Mouse (Mus musculus) MEL (cell line): Measurements from ENCODE around the gene Gpr35. TPM values are rescaled to one million over a fixed set of nuclear protein-coding genes. Genes with fewer than 3 reads are reported as not detected.

ENCODE experiments used
- DNase-seq: peaks from one replicate; pipeline ENCODE4 v3.0.0; 2011; ENCODE audit warnings: low read depth, low spot score
- H3K27ac ChIP-seq: 2 replicates; pipeline ENCODE4 v1.5.1; 2012; ENCODE audit warnings: low read depth, mild to moderate bottlenecking, control low read depth, low read length, moderate library complexity; ENCODE audit not compliant: control insufficient read depth
- H3K27me3 ChIP-seq, 2 experiments: fragments of 150-350 bp in 1 of 2; sonication (generic) in 1 of 2; 2 replicates each; pipeline ENCODE4 v1.6.1; 2012; ENCODE audit warnings: low read length in 2 of 2, mild to moderate bottlenecking in 2 of 2, improper control_type of control experiment in 1 of 2, moderate library complexity in 1 of 2; ENCODE audit not compliant: insufficient read depth in 2 of 2, control insufficient read depth in 1 of 2
- H3K36me3 ChIP-seq, 2 experiments: 2 replicates each; pipeline ENCODE4 v1.6.1; 2012 to 2014; ENCODE audit warnings: low read length in 2 of 2, improper control_type of control experiment in 1 of 2, inconsistent platforms in 1 of 2, mild to moderate bottlenecking in 1 of 2; ENCODE audit not compliant: insufficient read depth in 2 of 2, control insufficient read depth in 1 of 2
- H3K4me1 ChIP-seq, 2 experiments: fragments of 150-350 bp in 1 of 2; sonication (generic) in 1 of 2; 2 replicates each; pipeline ENCODE4 v1.6.1; 2012; ENCODE audit warnings: low read length in 2 of 2, improper control_type of control experiment in 1 of 2, mild to moderate bottlenecking in 1 of 2; ENCODE audit not compliant: insufficient read depth in 2 of 2, control insufficient read depth in 1 of 2
- H3K4me3 ChIP-seq, 2 experiments: fragments of 150-350 bp in 1 of 2; sonication (generic) in 1 of 2; 2 replicates each; pipeline ENCODE4 v1.5.1; 2012; ENCODE audit warnings: low read depth in 2 of 2, low read length in 2 of 2, mild to moderate bottlenecking in 2 of 2, moderate library complexity in 2 of 2, control low read depth in 1 of 2, improper control_type of control experiment in 1 of 2; ENCODE audit not compliant: control insufficient read depth in 1 of 2, insufficient read depth in 1 of 2
- H3K79me2 ChIP-seq: 2 replicates; pipeline ENCODE4 v1.6.1; 2012; ENCODE audit warnings: mild to moderate bottlenecking, low read length, moderate library complexity; ENCODE audit not compliant: control insufficient read depth, poor library complexity, insufficient read depth
- H3K9ac ChIP-seq: 2 replicates; pipeline ENCODE4 v1.6.1; 2012; ENCODE audit warnings: low read depth, mild to moderate bottlenecking, control low read depth, low read length, moderate library complexity; ENCODE audit not compliant: control insufficient read depth, poor library complexity, severe bottlenecking
- H3K9me3 ChIP-seq: fragments of 150-350 bp; sonication (generic); replicated peaks from 2 replicates; pipeline ENCODE4 v1.6.1; 2012; ENCODE audit warnings: mild to moderate bottlenecking, low read length, improper control_type of control experiment, moderate library complexity; ENCODE audit not compliant: insufficient read depth
- CHD1 ChIP-seq: IDR thresholded peaks from 2 replicates; pipeline ENCODE4 v1.6.1; 2012; ENCODE audit warnings: low read depth, mild to moderate bottlenecking, inconsistent platforms, low read length, improper control_type of control experiment
- E2F4 ChIP-seq: IDR thresholded peaks from 2 replicates; pipeline ENCODE4 v1.6.1; 2011; ENCODE audit warnings: low read depth, low read length, improper control_type of control experiment, borderline replicate concordance
- ELF1 ChIP-seq: IDR thresholded peaks from 2 replicates; pipeline ENCODE4 v1.6.1; 2014; ENCODE audit warnings: low read depth, mild to moderate bottlenecking, inconsistent platforms, low read length, improper control_type of control experiment, moderate library complexity
- EP300 ChIP-seq, 2 experiments: IDR thresholded peaks; 2 replicates each; pipeline ENCODE4 v1.6.1; 2011; ENCODE audit warnings: improper control_type of control experiment in 2 of 2, low read length in 2 of 2, low read depth in 1 of 2, mild to moderate bottlenecking in 1 of 2
- ETS1 ChIP-seq: IDR thresholded peaks from 2 replicates; pipeline ENCODE4 v1.6.1; 2012; ENCODE audit warnings: low read depth, mild to moderate bottlenecking, inconsistent platforms, low read length, improper control_type of control experiment, moderate library complexity
- GATA1 ChIP-seq: IDR thresholded peaks from 2 replicates; pipeline ENCODE4 v1.6.1; 2011; ENCODE audit warnings: low read depth, low read length, improper control_type of control experiment
- JUND ChIP-seq: IDR thresholded peaks from 2 replicates; pipeline ENCODE4 v1.6.1; 2011; ENCODE audit warnings: low read depth, mild to moderate bottlenecking, improper control_type of control experiment, low read length
- MAFK ChIP-seq: IDR thresholded peaks from 2 replicates; pipeline ENCODE4 v1.6.1; 2011; ENCODE audit warnings: low read depth, mild to moderate bottlenecking, low read length, improper control_type of control experiment, borderline replicate concordance
- MAX ChIP-seq: IDR thresholded peaks from 2 replicates; pipeline ENCODE4 v1.6.1; 2011; ENCODE audit warnings: low read length, improper control_type of control experiment
- MAZ ChIP-seq: IDR thresholded peaks from 2 replicates; pipeline ENCODE4 v1.6.1; 2012; ENCODE audit warnings: low read depth, mild to moderate bottlenecking, inconsistent platforms, low read length, improper control_type of control experiment
- MYB ChIP-seq: IDR thresholded peaks from 2 replicates; pipeline ENCODE4 v1.6.1; 2011; ENCODE audit warnings: mild to moderate bottlenecking, low read depth, low read length, improper control_type of control experiment
- MYC ChIP-seq: IDR thresholded peaks from 2 replicates; pipeline ENCODE4 v1.6.1; 2011; ENCODE audit warnings: low read depth, mild to moderate bottlenecking, low read length, improper control_type of control experiment, moderate library complexity
- NELFE ChIP-seq: IDR thresholded peaks from 2 replicates; pipeline ENCODE4 v1.6.1; 2011; ENCODE audit warnings: low read depth, low read length, improper control_type of control experiment
- NRF1 ChIP-seq: IDR thresholded peaks from 2 replicates; pipeline ENCODE4 v1.6.1; 2014; ENCODE audit warnings: low read depth, mild to moderate bottlenecking, inconsistent platforms, low read length, improper control_type of control experiment, moderate library complexity; ENCODE audit not compliant: poor library complexity, insufficient read depth, severe bottlenecking
- POLR2A ChIP-seq, 2 experiments: IDR thresholded peaks; 2 replicates each; pipeline ENCODE4 v1.6.1; 2011 to 2012; ENCODE audit warnings: low read length in 2 of 2, mild to moderate bottlenecking in 2 of 2, control low read depth in 1 of 2, improper control_type of control experiment in 1 of 2, low read depth in 1 of 2, moderate library complexity in 1 of 2; ENCODE audit not compliant: control insufficient read depth in 1 of 2, insufficient read depth in 1 of 2, poor library complexity in 1 of 2
- POLR2AphosphoS2 ChIP-seq: IDR thresholded peaks from 2 replicates; pipeline ENCODE4 v1.6.1; 2011; ENCODE audit warnings: low read length, improper control_type of control experiment
- POLR2AphosphoS5 ChIP-seq: IDR thresholded peaks from 2 replicates; pipeline ENCODE4 v1.6.1; 2012; ENCODE audit warnings: low read depth, borderline replicate concordance, mild to moderate bottlenecking, inconsistent platforms, low read length, moderate library complexity, mixed read lengths
- RCOR1 ChIP-seq: IDR thresholded peaks from 2 replicates; pipeline ENCODE4 v1.6.1; 2012; ENCODE audit warnings: low read depth, mild to moderate bottlenecking, inconsistent platforms, low read length, improper control_type of control experiment
- SIN3A ChIP-seq: IDR thresholded peaks from 2 replicates; pipeline ENCODE4 v1.6.1; 2012; ENCODE audit warnings: low read length, improper control_type of control experiment, inconsistent platforms
- SMC3 ChIP-seq: IDR thresholded peaks from 2 replicates; pipeline ENCODE4 v1.6.1; 2011; ENCODE audit warnings: low read depth, low read length, improper control_type of control experiment
- TAL1 ChIP-seq: IDR thresholded peaks from 2 replicates; pipeline ENCODE4 v1.6.1; 2012; ENCODE audit warnings: mild to moderate bottlenecking, inconsistent platforms, low read length, moderate library complexity, mixed read lengths
- TBP ChIP-seq: IDR thresholded peaks from 2 replicates; pipeline ENCODE4 v1.8.0; 2011; ENCODE audit warnings: low read depth, low read length, improper control_type of control experiment
- UBTF ChIP-seq: IDR thresholded peaks from 2 replicates; pipeline ENCODE4 v1.6.1; 2012; ENCODE audit warnings: low read depth, mild to moderate bottlenecking, inconsistent platforms, low read length, improper control_type of control experiment, moderate library complexity, borderline replicate concordance; ENCODE audit not compliant: insufficient read depth
- USF1 ChIP-seq: IDR thresholded peaks from 2 replicates; pipeline ENCODE4 v1.6.1; 2014; ENCODE audit warnings: low read depth, mild to moderate bottlenecking, inconsistent platforms, low read length, improper control_type of control experiment, moderate library complexity
- USF2 ChIP-seq, 2 experiments: IDR thresholded peaks; 2 replicates each; pipeline ENCODE4 v1.6.1; 2011 to 2012; ENCODE audit warnings: improper control_type of control experiment in 2 of 2, low read length in 2 of 2, borderline replicate concordance in 1 of 2, inconsistent platforms in 1 of 2, low read depth in 1 of 2, mild to moderate bottlenecking in 1 of 2; ENCODE audit not compliant: insufficient read depth in 1 of 2
- ZKSCAN1 ChIP-seq: IDR thresholded peaks from 2 replicates; pipeline ENCODE4 v1.6.1; 2012; ENCODE audit warnings: low read depth, mild to moderate bottlenecking, inconsistent platforms, low read length, improper control_type of control experiment, moderate library complexity
- ZMIZ1 ChIP-seq: IDR thresholded peaks from 2 replicates; pipeline ENCODE4 v1.6.1; 2012; ENCODE audit warnings: low read depth, mild to moderate bottlenecking, inconsistent platforms, low read length, improper control_type of control experiment, moderate library complexity
- ZNF384 ChIP-seq: IDR thresholded peaks from 2 replicates; pipeline ENCODE4 v1.6.1; 2012; ENCODE audit warnings: low read depth, mild to moderate bottlenecking, inconsistent platforms, low read length, improper control_type of control experiment
- polyA plus RNA-seq, 2 experiments: library from polyadenylated mRNA; stranded (reverse) in 1 of 2; unstranded in 1 of 2; fragments of >175 nt in 1 of 2; fragments of >200 nt in 1 of 2; gene quantifications; 2 replicates each; pipeline versions ENCODE4 v1.2.1 to v1.2.4; 2012; ENCODE audit warnings: low replicate concordance in 2 of 2, low read depth in 1 of 2; ENCODE audit not compliant: insufficient read length in 2 of 2, insufficient read depth in 1 of 2, missing spikeins in 1 of 2
- total RNA-seq: library from RNA; depleted of rRNA; stranded (reverse); fragments of 300-350 nt; gene quantifications from 2 replicates; pipeline ENCODE4 v1.2.3, GENCODE M21; 2012

Gpr35 gene
- total and polyA plus RNA-seq, 3 experiments: 0.22 TPM; not detected in 2

DNA sequence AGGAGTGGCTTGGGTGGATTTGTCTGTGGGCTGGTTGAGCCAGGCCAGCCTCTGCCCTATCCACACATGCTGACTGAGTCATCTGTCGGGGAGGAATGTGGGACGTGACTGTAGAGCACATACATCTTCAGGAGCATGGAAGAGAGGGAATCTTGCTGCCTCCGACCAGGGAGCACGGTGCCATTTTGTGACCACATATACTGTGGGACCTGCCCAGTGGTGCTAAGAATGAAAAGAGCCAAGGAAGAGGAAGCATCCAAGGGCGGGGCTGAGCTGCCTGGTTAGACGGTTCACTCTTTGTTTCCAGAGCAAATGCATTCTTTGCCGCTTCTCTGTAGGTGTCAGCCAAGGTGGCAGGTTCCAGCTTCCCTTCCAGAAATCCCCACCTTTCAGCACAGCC lies 28.0 kb downstream of the Gpr35 start:
- H3K4me1 ChIP-seq: no peaks in the 10 kb centered on the region
- no peak overlapping the region for H3K27ac ChIP-seq
- H3K27me3 ChIP-seq: peaks cover 0 to 1% of the 10 kb centered on the region in 2 experiments; a peak in 1 of 4 replicates
- no peaks in the 10 kb centered on the region for H3K9me3 ChIP-seq
- no peaks in the 10 kb centered on the region for H3K36me3 ChIP-seq
- H3K4me3 ChIP-seq: no peak overlapping the region
- H3K79me2 ChIP-seq: no peaks in the 10 kb centered on the region
- DNase-seq: no peak
- no peak overlapping the region for H3K9ac ChIP-seq
- TF ChIP-seq MYB: no peak
- no peak for TF ChIP-seq UBTF
- TF ChIP-seq GATA1: no peak
- no peak for TF ChIP-seq ELF1
- no peak for TF ChIP-seq NRF1
- TF ChIP-seq RCOR1: no peak
- no peak for TF ChIP-seq EP300 (IDR thresholded peaks at IDR 0.05; ENCODE audit: low read depth in 1 of 2, low read length in 2 of 2)
- no peak for TF ChIP-seq ZKSCAN1
- TF ChIP-seq MAFK: no peak
- TF ChIP-seq MAZ: no peak
- no peak for TF ChIP-seq JUND
- no peak for TF ChIP-seq TBP
- TF ChIP-seq POLR2AphosphoS2: no peak
- TF ChIP-seq E2F4: no peak
- no peak for TF ChIP-seq SIN3A
- TF ChIP-seq CHD1: no peak
- TF ChIP-seq MAX: no peak
- no peak for TF ChIP-seq SMC3
- TF ChIP-seq ETS1: no peak
- no peak for TF ChIP-seq ZNF384

DNA sequence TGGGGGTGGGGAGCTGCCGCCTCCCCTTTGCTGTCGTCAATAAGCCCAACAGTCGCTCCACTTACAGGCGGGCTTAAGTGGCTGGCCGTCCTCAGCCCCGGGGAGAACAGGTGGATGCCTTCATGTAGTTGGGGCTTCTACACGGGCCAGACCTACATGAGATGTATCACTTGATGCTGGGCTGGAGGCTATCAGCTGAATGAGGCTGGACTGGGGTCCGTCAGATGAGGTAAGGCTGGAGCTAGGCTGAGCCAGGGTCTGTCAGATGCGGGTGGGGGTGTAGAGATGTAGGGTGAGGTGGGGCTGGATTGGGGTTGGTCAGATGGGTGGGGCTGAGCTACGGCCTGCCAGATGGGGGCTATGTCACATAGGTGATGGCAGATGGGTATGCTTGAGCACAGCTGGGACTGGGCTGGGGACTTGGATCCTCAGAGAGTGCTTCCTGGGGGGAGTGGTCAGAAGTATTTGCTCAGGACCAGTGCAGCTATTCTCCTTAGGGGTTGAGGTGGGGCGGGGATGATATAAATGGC lies 28.5 kb downstream of the Gpr35 start:
- Histone ChIP-seq H3K79me2 (no peaks in the 10 kb centered on the region), H3K4me1 (no peaks in the 10 kb centered on the region), H3K36me3 (no peaks in the 10 kb centered on the region), H3K9ac (no peak overlapping the region), H3K4me3 (no peak overlapping the region), H3K27me3 (peaks cover 0 to 1% of the 10 kb centered on the region in 2 experiments; a peak in 1 of 4 replicates), H3K27ac (no peak overlapping the region), H3K9me3 (no peaks in the 10 kb centered on the region)
- TF ChIP-seq UBTF: no peak
- no peak for TF ChIP-seq MAFK
- TF ChIP-seq ETS1: no peak
- TF ChIP-seq ZKSCAN1: no peak
- TF ChIP-seq ELF1: no peak
- TF ChIP-seq POLR2A (IDR thresholded peaks at IDR 0.05; ENCODE audit: control insufficient read depth in 1 of 2, insufficient read depth in 1 of 2, low read depth in 1 of 2, low read length in 2 of 2, poor library complexity in 1 of 2): no peak
- TF ChIP-seq POLR2AphosphoS5: no peak
- no peak for TF ChIP-seq E2F4
- TF ChIP-seq EP300 (IDR thresholded peaks at IDR 0.05; ENCODE audit: low read depth in 1 of 2, low read length in 2 of 2): no peak
- TF ChIP-seq ZMIZ1: no peak
- no peak for TF ChIP-seq TAL1
- TF ChIP-seq MAZ: no peak
- TF ChIP-seq USF1: no peak
- no peak for TF ChIP-seq USF2 (IDR thresholded peaks at IDR 0.05; ENCODE audit: borderline replicate concordance in 1 of 2, insufficient read depth in 1 of 2, low read depth in 1 of 2, low read length in 2 of 2)
- TF ChIP-seq MYC: no peak
- TF ChIP-seq SIN3A: no peak
- no peak for TF ChIP-seq NELFE
- TF ChIP-seq GATA1: no peak
- no peak for DNase-seq
